Mouse (Mus musculus) forebrain, embryonic 10.5 days (tissue): ENCODE measurements around the gene Tmcc1. TPM values are rescaled to one million over a fixed set of nuclear protein-coding genes. Genes with fewer than 3 reads are reported as not detected.

Experiments
- DNase-seq: peaks from one replicate; pipeline ENCODE4 v3.0.0-alpha.2; 2017; ENCODE audit warnings: low spot score; ENCODE audit errors: extremely low spot score
- H3K27ac ChIP-seq: fragments of 300-500 bp; sonication (generic); 2 replicates; pipeline ENCODE4 v1.5.1; 2016; ENCODE audit warnings: mild to moderate bottlenecking
- H3K27me3 ChIP-seq: fragments of 300-500 bp; sonication (generic); 2 replicates; pipeline ENCODE4 v1.6.1; 2016; ENCODE audit warnings: mild to moderate bottlenecking; ENCODE audit not compliant: poor library complexity, severe bottlenecking
- H3K36me3 ChIP-seq: fragments of 300-500 bp; sonication (generic); replicated peaks from 2 replicates; pipeline ENCODE4 v1.6.1; 2016; ENCODE audit warnings: mild to moderate bottlenecking, moderate library complexity
- H3K4me1 ChIP-seq: fragments of 300-500 bp; sonication (generic); 2 replicates; pipeline ENCODE4 v1.6.1; 2016
- H3K4me3 ChIP-seq: fragments of 300-500 bp; sonication (generic); 2 replicates; pipeline ENCODE4 v1.5.1; 2016; ENCODE audit warnings: mild to moderate bottlenecking, moderate library complexity
- H3K9me3 ChIP-seq: fragments of 300-500 bp; sonication (generic); 2 replicates; pipeline ENCODE4 v1.6.1; 2016; ENCODE audit warnings: mild to moderate bottlenecking, moderate library complexity
- WGBS: fragments of 180-500 bp; shearing (Covaris S2); methylation state at CpG from one replicate; pipeline ENCODE4 v1.1.7; 2016; 5-methylcytosine and 5-hydroxymethylcytosine counted together
- polyA plus RNA-seq: library from polyadenylated mRNA; unstranded; fragments of >200 nt; fragmentation: Nextera tagmentation; extraction: Ambion mirVana; gene quantifications from 2 replicates; pipeline ENCODE4 v1.2.1, GENCODE M21; 2016

The Tmcc1 gene
- polyA plus RNA-seq, 1 experiment from 2014 or later, result 16.2 TPM

DNA sequence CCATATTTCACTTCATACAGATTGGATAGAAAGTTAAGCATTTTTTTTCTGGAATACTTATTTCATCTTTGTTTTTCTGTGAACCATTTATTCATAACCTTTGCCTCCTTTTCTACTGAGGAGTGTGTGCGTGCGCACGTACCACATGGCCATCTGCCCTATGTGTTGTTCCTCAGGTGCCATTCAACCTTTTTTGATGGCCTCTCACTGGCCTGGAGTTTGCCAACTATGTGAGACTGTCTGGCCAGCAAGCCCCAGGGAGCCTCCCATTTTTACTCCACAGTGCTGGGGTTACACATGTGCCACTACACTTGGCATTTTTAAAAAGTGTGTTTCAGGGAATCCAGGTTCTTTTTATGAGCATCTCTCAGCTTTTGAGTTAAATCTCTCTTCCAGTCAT, 177.4 kb downstream of the Tmcc1 start:
- Histone ChIP-seq H3K36me3 (peaks cover 12% of the 10 kb centered on the region; the same call in 1 of the 2 replicates), H3K4me3 (no peak overlapping the region), H3K9me3 (no peaks in the 10 kb centered on the region), H3K27ac (no peak overlapping the region), H3K4me1 (peaks cover 7% of the 10 kb centered on the region), H3K27me3 (no peaks in the 10 kb centered on the region)
- no peak for DNase-seq
- WGBS, result 89% methylated on average over 3 of the region's 3 CpGs

DNA sequence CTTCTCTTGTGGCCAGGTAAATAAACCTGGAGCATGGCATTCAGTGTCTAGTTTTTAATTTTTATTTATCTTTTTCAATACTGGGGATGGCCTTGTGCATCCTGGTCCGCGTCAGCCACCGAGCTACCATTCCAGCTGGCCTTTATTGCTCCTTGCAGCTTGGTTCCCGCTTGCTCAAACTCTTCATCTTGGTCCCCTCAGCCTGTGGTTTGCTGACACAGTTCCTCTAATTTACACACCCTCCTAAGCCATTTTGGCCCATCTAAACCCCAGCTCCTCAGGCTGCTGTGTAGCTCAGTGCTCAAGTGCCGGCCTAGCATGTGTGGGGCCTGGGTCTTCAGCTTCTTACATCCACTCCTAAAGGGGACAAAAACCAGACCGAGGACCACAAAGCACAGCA, 179.2 kb downstream of the Tmcc1 start:
- no peak overlapping the region for H3K4me3 ChIP-seq
- H3K36me3 ChIP-seq, result no peaks in the 10 kb centered on the region
- no peaks in the 10 kb centered on the region for H3K27me3 ChIP-seq
- no peak overlapping the region for H3K27ac ChIP-seq
- DNase-seq, result no peak
- H3K4me1 ChIP-seq, result peaks cover 7% of the 10 kb centered on the region
- WGBS, result 92% methylated on average over 6 of the region's 6 CpGs
- H3K9me3 ChIP-seq, result no peaks in the 10 kb centered on the region

DNA sequence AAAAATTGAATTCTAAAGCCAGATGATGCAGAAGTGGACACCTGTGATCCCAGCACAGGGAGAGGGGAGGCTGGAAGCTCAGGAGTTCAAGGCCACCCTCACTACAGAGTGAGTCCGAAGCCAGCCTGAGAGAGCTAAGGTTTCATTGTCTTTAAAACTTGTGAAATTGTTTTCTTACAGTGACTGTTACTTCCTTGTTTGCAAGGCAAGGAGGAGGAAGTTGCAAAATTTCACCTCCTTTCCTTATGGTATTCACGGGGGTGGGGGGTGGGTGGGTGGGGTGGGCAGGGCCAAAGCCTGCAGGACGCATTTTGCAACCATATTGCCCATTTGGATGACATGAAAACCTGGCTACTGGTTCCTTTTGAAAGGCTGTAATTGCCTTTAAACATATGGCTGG, 179.6 kb downstream of the Tmcc1 start:
- no peaks in the 10 kb centered on the region for H3K27me3 ChIP-seq
- no peaks in the 10 kb centered on the region for H3K9me3 ChIP-seq
- 83% methylated on average over 3 of the region's 3 CpGs for WGBS
- H3K27ac ChIP-seq, result no peak overlapping the region
- no peaks in the 10 kb centered on the region for H3K36me3 ChIP-seq
- H3K4me1 ChIP-seq, result peaks cover 7% of the 10 kb centered on the region
- DNase-seq, result no peak
- no peak overlapping the region for H3K4me3 ChIP-seq

DNA sequence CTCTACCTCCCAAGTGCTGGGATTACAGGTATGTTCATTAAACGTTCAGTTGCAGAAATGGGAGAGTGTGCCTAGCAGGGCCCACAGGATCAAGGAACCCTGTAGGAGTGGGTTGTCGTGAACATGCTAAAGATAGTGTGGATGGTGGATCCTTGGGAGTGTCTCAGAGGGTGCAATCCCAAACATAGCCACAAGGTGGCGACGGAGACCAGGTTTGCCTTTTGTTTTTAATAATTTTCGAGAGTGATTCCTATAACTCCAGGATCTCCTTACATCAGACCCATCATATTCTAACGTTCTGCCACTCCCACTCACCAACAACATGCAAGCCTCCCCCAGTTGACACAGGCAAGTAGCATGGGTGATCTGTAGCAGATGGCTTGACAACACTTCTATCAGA, 182.7 kb downstream of the Tmcc1 start:
- H3K27ac ChIP-seq, result no peak overlapping the region
- H3K27me3 ChIP-seq, result peaks cover 10% of the 10 kb centered on the region
- no peaks in the 10 kb centered on the region for H3K36me3 ChIP-seq
- WGBS, result 15% methylated on average over 6 of the region's 6 CpGs
- DNase-seq, result peak; percentile 76
- no peaks in the 10 kb centered on the region for H3K9me3 ChIP-seq
- no peak overlapping the region for H3K4me3 ChIP-seq
- peaks cover 34% of the 10 kb centered on the region for H3K4me1 ChIP-seq

DNA sequence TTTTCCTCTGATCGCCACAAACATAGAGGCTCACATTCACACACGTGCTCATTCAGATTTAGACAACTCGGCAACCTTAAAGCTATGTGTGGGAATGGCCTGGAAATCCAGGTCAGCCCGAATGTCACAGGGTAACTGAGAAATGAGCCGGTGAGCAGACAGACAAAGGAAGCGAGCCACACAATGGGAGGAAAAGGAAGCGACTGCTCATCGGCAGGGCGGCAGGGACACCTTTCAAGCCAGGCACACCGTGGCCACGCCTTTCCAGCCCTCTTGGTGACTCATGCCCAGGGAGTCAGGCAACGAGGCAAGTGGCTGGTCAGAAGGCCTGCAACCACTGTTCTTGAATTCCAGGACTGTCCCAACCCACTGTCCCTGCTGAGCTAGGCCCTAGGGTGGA, 183.9 kb downstream of the Tmcc1 start:
- no peaks in the 10 kb centered on the region for H3K36me3 ChIP-seq
- WGBS, result 56% methylated on average over 12 of the region's 12 CpGs
- no peak overlapping the region for H3K4me3 ChIP-seq
- no peak overlapping the region for H3K27ac ChIP-seq
- peaks cover 43% of the 10 kb centered on the region for H3K4me1 ChIP-seq
- no peaks in the 10 kb centered on the region for H3K9me3 ChIP-seq
- peaks cover 10% of the 10 kb centered on the region for H3K27me3 ChIP-seq
- DNase-seq, result no peak

DNA sequence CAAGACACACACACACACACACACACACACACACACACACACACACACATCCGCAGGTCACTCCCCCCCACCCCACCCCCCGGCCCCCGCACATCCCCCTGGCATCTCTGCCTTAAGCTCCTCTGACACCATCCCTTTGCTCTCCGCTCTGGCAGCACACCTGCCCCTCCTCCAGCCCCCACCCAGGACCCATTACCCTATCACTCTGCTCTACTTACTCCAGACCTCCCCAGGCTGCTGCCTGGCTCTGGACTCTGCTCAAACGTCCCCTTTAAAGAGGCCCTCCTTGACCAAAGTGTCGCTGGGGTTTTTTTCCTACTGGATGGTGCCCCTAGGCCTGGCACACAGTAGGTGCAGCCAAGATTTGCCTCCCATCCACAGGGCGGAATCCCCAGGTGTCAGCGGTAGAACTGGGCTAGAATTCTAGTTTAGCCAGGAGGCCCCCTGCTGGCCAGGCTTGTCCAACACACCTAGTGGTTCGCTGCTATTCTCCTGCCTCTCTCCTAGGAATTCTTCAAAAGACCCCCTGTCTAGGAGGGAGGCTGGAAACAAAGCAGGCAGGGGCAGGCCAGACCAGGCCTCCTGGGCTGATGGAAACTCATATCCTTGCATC, 185.6 kb downstream of the Tmcc1 start:
- peaks cover 58% of the 10 kb centered on the region for H3K4me1 ChIP-seq
- DNase-seq, result peak; percentile 77
- H3K27me3 ChIP-seq, result peaks cover 10% of the 10 kb centered on the region
- H3K4me3 ChIP-seq, result no peak overlapping the region
- WGBS, result 26% methylated on average over 9 of the region's 9 CpGs
- H3K36me3 ChIP-seq, result no peaks in the 10 kb centered on the region
- H3K27ac ChIP-seq, result peak overlapping the region; percentile 63
- H3K9me3 ChIP-seq, result no peaks in the 10 kb centered on the region

DNA sequence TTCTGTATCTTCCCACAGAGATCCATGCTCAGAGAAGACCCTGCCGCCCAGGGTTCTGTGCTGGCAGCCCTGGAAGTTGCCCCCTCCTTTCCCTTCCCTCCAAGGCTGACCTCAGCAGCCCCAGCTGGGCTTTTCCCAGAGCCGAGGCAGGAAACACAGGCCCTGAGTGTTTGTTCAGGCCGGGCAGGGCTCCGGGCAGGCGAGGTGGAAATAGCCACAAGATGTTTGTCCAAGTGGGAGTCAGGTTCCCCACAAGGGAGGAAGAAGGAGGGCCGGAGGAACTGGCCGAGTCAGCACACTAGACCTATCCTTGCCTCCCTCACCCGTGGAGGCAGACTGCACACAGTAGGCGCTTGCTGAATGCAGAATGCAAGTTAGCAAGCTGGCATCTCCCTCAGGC, 186.6 kb downstream of the Tmcc1 start:
- H3K27me3 ChIP-seq, result peaks cover 10% of the 10 kb centered on the region
- peaks cover 59% of the 10 kb centered on the region for H3K4me1 ChIP-seq
- no peaks in the 10 kb centered on the region for H3K9me3 ChIP-seq
- WGBS, result 44% methylated on average over 9 of the region's 9 CpGs
- DNase-seq, result no peak
- H3K36me3 ChIP-seq, result no peaks in the 10 kb centered on the region
- no peak overlapping the region for H3K4me3 ChIP-seq
- peak overlapping the region; percentile 63 for H3K27ac ChIP-seq

DNA sequence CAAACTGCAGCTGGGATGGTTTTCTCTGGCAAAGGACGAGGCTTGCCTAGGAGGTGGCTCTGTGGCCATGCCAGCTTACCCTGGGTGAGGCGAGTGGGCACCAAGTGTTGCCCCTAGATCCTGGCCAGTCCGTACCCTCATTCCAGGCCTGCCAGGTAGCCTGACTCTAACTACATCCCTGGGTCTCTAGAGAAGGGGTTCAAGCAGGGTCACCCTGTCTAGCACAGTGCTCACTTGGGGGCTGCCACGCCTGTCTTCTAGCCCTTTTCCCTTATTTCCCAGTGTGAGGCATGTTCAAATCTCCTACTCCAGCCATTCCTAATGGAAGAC, 187.4 kb downstream of the Tmcc1 start:
- no peaks in the 10 kb centered on the region for H3K36me3 ChIP-seq
- H3K27ac ChIP-seq, result peak overlapping the region; percentile 63
- no peaks in the 10 kb centered on the region for H3K9me3 ChIP-seq
- 76% methylated on average over 4 of the region's 4 CpGs for WGBS
- H3K4me3 ChIP-seq, result no peak overlapping the region
- no peak for DNase-seq
- H3K4me1 ChIP-seq, result peaks cover 58% of the 10 kb centered on the region
- peaks cover 10% of the 10 kb centered on the region for H3K27me3 ChIP-seq

DNA sequence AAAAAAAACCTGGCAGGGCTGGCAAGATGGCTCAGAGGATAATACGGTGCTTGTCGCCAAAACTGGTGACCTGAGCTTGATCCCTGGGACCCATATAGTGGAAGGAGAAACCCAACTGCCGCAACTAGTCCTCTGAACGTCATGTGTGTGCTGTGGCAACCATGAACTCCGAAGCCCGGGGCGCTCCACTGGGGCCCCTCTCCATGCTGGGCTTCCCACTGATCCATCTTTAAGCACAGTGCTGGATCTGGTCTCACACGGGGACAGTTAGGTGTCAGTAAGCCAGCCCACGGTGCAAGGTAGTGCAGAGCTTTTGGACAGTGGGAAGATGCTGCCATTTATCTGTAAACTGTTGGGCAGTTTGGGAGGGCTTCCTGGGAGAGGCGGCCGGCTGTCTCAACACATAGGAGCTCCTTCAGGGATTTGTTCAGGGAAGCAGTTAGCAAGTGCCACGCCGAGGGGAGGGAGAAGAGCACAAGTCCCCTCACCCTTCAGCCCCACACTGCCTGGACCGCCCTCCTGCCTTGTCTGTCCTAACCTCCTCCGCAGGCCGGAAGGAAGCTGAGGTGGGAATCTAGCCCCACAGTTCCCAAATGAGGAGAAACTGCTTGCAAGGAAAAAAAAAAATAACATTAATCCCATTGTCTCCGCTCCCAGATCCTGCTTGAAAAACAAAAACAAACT, 187.9 kb downstream of the Tmcc1 start:
- Histone ChIP-seq H3K9me3 (no peaks in the 10 kb centered on the region), H3K4me3 (no peak overlapping the region), H3K36me3 (no peaks in the 10 kb centered on the region), H3K27me3 (peaks cover 10% of the 10 kb centered on the region), H3K27ac (peak overlapping the region; percentile 63; the same call in 1 of the 2 replicates), H3K4me1 (peaks cover 58% of the 10 kb centered on the region)
- WGBS, result 75% methylated on average over 17 of the region's 17 CpGs
- no peak for DNase-seq

DNA sequence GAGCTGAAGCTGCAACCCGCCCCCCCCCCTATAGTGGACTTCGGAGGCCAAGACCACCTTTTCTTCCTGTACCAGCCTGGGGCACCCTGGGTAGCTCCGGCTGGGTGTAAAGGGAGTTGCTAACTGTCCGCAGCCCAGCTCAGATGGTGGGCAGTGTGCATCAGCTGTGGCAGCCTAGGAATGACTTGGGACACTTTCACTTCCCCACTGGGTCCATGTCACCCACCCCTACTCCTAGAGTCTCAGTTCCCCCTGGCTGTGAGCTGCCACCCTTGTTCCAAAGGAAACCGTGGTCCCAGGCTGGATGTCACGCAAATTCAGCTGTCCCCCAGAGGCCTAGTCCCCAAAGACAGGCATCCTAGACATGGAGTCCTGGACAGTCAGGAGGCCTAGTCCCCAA, 188.6 kb downstream of the Tmcc1 start:
- no peaks in the 10 kb centered on the region for H3K9me3 ChIP-seq
- peak overlapping the region; percentile 36 for H3K27ac ChIP-seq
- peaks cover 10% of the 10 kb centered on the region for H3K27me3 ChIP-seq
- no peak overlapping the region for H3K4me3 ChIP-seq
- H3K4me1 ChIP-seq, result peaks cover 58% of the 10 kb centered on the region
- 83% methylated on average over 6 of the region's 6 CpGs for whole genome bisulfite sequencing
- DNase-seq, result no peak
- no peaks in the 10 kb centered on the region for H3K36me3 ChIP-seq

DNA sequence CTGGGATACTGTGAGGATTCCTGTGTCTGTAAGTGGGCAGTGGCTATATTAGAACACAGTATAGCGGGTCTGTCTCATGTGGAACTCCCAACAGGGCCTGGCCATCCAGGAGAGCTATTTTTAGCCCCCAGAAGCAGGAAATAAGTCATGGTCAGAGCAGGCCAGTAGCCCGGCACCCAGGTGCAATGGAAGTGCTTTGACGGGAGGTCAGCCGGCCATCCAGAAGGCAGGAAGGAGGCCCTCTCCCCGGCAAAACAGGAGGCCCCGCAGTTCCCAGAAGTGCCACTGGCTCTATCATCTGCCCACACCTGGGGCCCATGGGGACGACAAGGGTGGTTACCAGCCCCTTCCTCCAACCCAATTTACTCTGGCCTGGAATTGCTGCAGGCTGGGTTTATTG, 189.2 kb downstream of the Tmcc1 start:
- DNase-seq, result peak; percentile 16
- peaks cover 64% of the 10 kb centered on the region for H3K4me1 ChIP-seq
- WGBS, result 66% methylated on average over 7 of the region's 7 CpGs
- H3K36me3 ChIP-seq, result no peaks in the 10 kb centered on the region
- no peaks in the 10 kb centered on the region for H3K9me3 ChIP-seq
- H3K4me3 ChIP-seq, result no peak overlapping the region
- peak overlapping the region; percentile 36 for H3K27ac ChIP-seq
- H3K27me3 ChIP-seq, result peaks cover 10% of the 10 kb centered on the region

DNA sequence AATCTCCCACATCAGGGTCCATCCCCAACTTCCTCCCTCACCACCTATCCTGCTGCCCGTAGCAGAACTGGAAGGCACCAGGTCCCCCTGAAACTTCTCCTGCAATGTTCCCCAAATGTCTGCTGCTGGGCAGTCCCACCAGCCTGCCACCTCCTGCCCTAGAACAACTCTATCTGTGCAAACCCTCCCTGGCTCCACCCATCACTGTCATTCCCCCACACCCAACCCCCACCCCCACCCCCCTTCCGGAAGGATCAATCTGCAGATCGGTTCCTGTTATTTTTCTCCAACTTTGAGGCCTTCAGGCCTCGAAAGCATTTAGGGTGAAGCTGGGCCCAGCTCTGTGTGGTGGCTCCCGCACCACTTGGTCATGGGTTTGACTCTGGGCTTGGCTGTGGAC, 189.8 kb downstream of the Tmcc1 start:
- peak overlapping the region; percentile 36; the same call in 1 of the 2 replicates for H3K27ac ChIP-seq
- no peak overlapping the region for H3K4me3 ChIP-seq
- WGBS, result 75% methylated on average over 5 of the region's 5 CpGs
- DNase-seq, result no peak
- no peaks in the 10 kb centered on the region for H3K36me3 ChIP-seq
- H3K9me3 ChIP-seq, result no peaks in the 10 kb centered on the region
- H3K27me3 ChIP-seq, result peaks cover 10% of the 10 kb centered on the region
- H3K4me1 ChIP-seq, result peaks cover 69% of the 10 kb centered on the region

DNA sequence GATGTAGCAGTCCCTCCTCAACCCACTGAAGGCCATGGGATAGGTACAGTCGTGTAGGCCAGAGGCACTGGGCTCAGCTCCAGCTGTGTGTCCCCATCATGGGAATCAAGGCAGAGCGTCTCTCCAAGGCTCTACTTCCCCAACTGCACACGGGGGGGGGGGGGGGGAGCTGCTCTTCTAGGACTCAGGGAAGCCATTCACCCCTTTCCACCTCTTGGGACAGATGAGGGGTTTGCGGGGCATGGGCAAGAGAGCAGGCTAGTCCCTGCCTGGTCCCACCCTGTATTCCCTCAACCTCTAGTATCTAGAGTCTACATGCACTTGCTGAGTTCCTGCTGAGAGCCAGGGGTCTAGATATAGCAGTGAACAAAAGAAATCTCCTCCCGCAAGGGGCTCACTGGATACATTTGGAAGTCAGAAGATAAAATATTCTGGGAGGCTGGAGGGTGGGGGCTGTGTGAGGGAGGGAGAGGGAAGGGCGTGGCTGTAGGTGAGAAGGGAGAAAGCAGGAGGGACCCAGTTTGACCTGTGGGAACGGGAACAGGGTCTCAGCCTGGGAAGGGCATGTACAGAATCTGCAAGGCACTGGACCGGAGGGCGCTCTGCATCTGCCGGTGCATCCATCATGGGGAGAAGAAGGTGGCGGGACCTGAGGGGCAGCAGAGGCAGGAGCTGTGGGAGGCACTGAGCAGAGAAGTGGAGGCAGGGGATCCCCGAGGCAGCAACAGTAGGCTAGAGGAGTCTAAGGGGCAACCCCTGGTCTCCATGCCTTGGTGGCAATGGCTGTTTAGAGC, 190.8 kb downstream of the Tmcc1 start:
- H3K36me3 ChIP-seq, result no peaks in the 10 kb centered on the region
- H3K9me3 ChIP-seq, result no peaks in the 10 kb centered on the region
- no peak for DNase-seq
- H3K27me3 ChIP-seq, result peaks cover 9% of the 10 kb centered on the region
- H3K27ac ChIP-seq, result no peak overlapping the region
- WGBS, result 81% methylated on average over 12 of the region's 12 CpGs
- no peak overlapping the region for H3K4me3 ChIP-seq
- H3K4me1 ChIP-seq, result peaks cover 71% of the 10 kb centered on the region
